Mouse (Mus musculus): ENCODE measurements around the gene Uimc1. TPM values are rescaled to one million over a fixed set of nuclear protein-coding genes. Genes with fewer than 3 reads are reported as not detected.
A peak's percentile ranks its signal among the peaks of the same experiment; 100 is the strongest.
"Not testable (repeated sequence)": the region's sequence is repeated elsewhere in the genome, so short reads cannot be mapped to it uniquely, and the experiment has no call there.

The Uimc1 gene
- polyA plus RNA-seq, 1 experiment from 2014 or later: 19.4 TPM

GRCm38 (mm10) chr13:55102366-55102765 lies 2.3 kb upstream of the Uimc1 start:
- H3K4me2 ChIP-seq: no peak overlapping the region
- no peaks in the 10 kb centered on the region for H3K27me3 ChIP-seq (replicated peaks)
- no peak overlapping the region for H3K9ac ChIP-seq (replicated peaks)
- no peak overlapping the region for H3K4me3 ChIP-seq (replicated peaks)
- H3K36me3 ChIP-seq: peaks cover 2% of the 10 kb centered on the region; the same call in 1 of the 2 replicates
- H3K9me3 ChIP-seq (replicated peaks): no peaks in the 10 kb centered on the region
- 97% methylated on average over 3 of the region's 3 CpGs for WGBS
- H3K27ac ChIP-seq (replicated peaks): no peak overlapping the region
- peaks cover 25% of the 10 kb centered on the region for H3K4me1 ChIP-seq
- ATAC-seq (ENCODE audit: low FRiP score): no peak

GRCm38 (mm10) chr13:55101627-55102026 lies 1.5 kb upstream of the Uimc1 start:
- no peak for ATAC-seq (ENCODE audit: low FRiP score)
- Histone ChIP-seq H3K36me3 (no peaks in the 10 kb centered on the region), H3K4me1 (peaks cover 17% of the 10 kb centered on the region), H3K27ac (replicated peaks) (no peak overlapping the region), H3K4me3 (replicated peaks) (no peak overlapping the region), H3K9ac (replicated peaks) (no peak overlapping the region), H3K27me3 (replicated peaks) (no peaks in the 10 kb centered on the region), H3K4me2 (no peak overlapping the region), H3K9me3 (replicated peaks) (no peaks in the 10 kb centered on the region)
- whole genome bisulfite sequencing: 96% methylated on average over 11 of the region's 11 CpGs

GRCm38 (mm10) chr13:55099066-55099725 lies 904 bp downstream of the Uimc1 start:
- Histone ChIP-seq H3K9ac (replicated peaks) (peak overlapping the region; percentile 91), H3K4me1 (peaks cover 9% of the 10 kb centered on the region), H3K4me3 (replicated peaks) (peak overlapping the region; percentile 95), H3K27ac (replicated peaks) (peak overlapping the region; percentile 91), H3K9me3 (replicated peaks) (no peaks in the 10 kb centered on the region), H3K27me3 (replicated peaks) (no peaks in the 10 kb centered on the region), H3K4me2 (peak overlapping the region; percentile 70), H3K36me3 (no peaks in the 10 kb centered on the region)
- 36% methylated on average over 20 of the region's 20 CpGs for WGBS
- ATAC-seq (ENCODE audit: low FRiP score): peak; percentile 6; the same call in 1 of the 2 replicates

- WGBS: 99% methylated on average over 3 of the region's 3 CpGs
- not testable (repeated sequence) for H3K9ac ChIP-seq (replicated peaks); H3K4me3 ChIP-seq (replicated peaks); ATAC-seq (ENCODE audit: low FRiP score); H3K36me3 ChIP-seq; H3K27ac ChIP-seq (replicated peaks); H3K27me3 ChIP-seq (replicated peaks); H3K4me1 ChIP-seq; H3K9me3 ChIP-seq (replicated peaks); H3K4me2 ChIP-seq
These were observed 2.3 kb downstream of the Uimc1 start for GRCm38 (mm10) chr13:55097841-55098240.

GRCm38 (mm10) chr13:55092588-55092987 lies 7.5 kb downstream of the Uimc1 start:
- Histone ChIP-seq H3K9ac (replicated peaks) (no peak overlapping the region), H3K9me3 (replicated peaks) (no peaks in the 10 kb centered on the region), H3K27me3 (replicated peaks) (no peaks in the 10 kb centered on the region), H3K4me1 (no peaks in the 10 kb centered on the region), H3K27ac (replicated peaks) (no peak overlapping the region), H3K36me3 (0 out of 2 replicates have a peak, but pooled peaks cover 3% of the 10 kb centered on the region), H3K4me3 (replicated peaks) (no peak overlapping the region), H3K4me2 (no peak overlapping the region)
- ATAC-seq (ENCODE audit: low FRiP score): no peak
- WGBS: 91% methylated on average over 4 of the region's 4 CpGs

GRCm38 (mm10) chr13:55075597-55075996 lies 24.5 kb downstream of the Uimc1 start:
- H3K4me1 ChIP-seq: no peaks in the 10 kb centered on the region
- H3K4me2 ChIP-seq: no peak overlapping the region
- H3K36me3 ChIP-seq: peaks cover 12% of the 10 kb centered on the region
- H3K27ac ChIP-seq (replicated peaks): no peak overlapping the region
- 70% methylated on average over 5 of the region's 5 CpGs for WGBS
- H3K9ac ChIP-seq (replicated peaks): no peak overlapping the region
- H3K4me3 ChIP-seq (replicated peaks): no peak overlapping the region
- H3K27me3 ChIP-seq (replicated peaks): no peaks in the 10 kb centered on the region
- no peak for ATAC-seq (ENCODE audit: low FRiP score)
- H3K9me3 ChIP-seq (replicated peaks): no peaks in the 10 kb centered on the region

- 3% methylated on average over 3 of the region's 3 CpGs for WGBS
- Histone ChIP-seq H3K9ac (replicated peaks) (no peak overlapping the region), H3K4me2 (no peak overlapping the region), H3K4me1 (no peaks in the 10 kb centered on the region), H3K9me3 (replicated peaks) (no peaks in the 10 kb centered on the region), H3K4me3 (replicated peaks) (no peak overlapping the region), H3K27me3 (replicated peaks) (no peaks in the 10 kb centered on the region), H3K36me3 (peaks cover 9% of the 10 kb centered on the region; the same call in 1 of the 2 replicates), H3K27ac (replicated peaks) (no peak overlapping the region)
- no peak for ATAC-seq (ENCODE audit: low FRiP score)
These were observed 28.8 kb downstream of the Uimc1 start for GRCm38 (mm10) chr13:55071322-55071721.

GRCm38 (mm10) chr13:55069719-55070118 lies 30.4 kb downstream of the Uimc1 start:
- WGBS: 77% methylated on average over 7 of the region's 7 CpGs

GRCm38 (mm10) chr13:55063276-55063675 lies 36.8 kb downstream of the Uimc1 start:
- Histone ChIP-seq H3K27ac (replicated peaks) (no peak overlapping the region), H3K27me3 (replicated peaks) (no peaks in the 10 kb centered on the region), H3K36me3 (no peaks in the 10 kb centered on the region), H3K9ac (replicated peaks) (no peak overlapping the region), H3K9me3 (replicated peaks) (no peaks in the 10 kb centered on the region), H3K4me1 (no peaks in the 10 kb centered on the region), H3K4me2 (no peak overlapping the region), H3K4me3 (replicated peaks) (no peak overlapping the region)
- 90% methylated on average over 2 of the region's 2 CpGs for WGBS
- ATAC-seq (ENCODE audit: low FRiP score): no peak

More at GRCm38 (mm10) chr13:55069719-55070118, 30.4 kb downstream of the Uimc1 start:
- no peaks in the 10 kb centered on the region for H3K4me1 ChIP-seq
- H3K36me3 ChIP-seq: no peaks in the 10 kb centered on the region
- no peak overlapping the region for H3K4me2 ChIP-seq
- H3K4me3 ChIP-seq (replicated peaks): no peak overlapping the region
- H3K27me3 ChIP-seq (replicated peaks): no peaks in the 10 kb centered on the region
- no peaks in the 10 kb centered on the region for H3K9me3 ChIP-seq (replicated peaks)
- no peak for ATAC-seq (ENCODE audit: low FRiP score)
- no peak overlapping the region for H3K9ac ChIP-seq (replicated peaks)
- no peak overlapping the region for H3K27ac ChIP-seq (replicated peaks)

- WGBS: 97% methylated on average over 2 of the region's 2 CpGs
- ATAC-seq (ENCODE audit: low FRiP score): no peak
These were observed 42.1 kb downstream of the Uimc1 start for GRCm38 (mm10) chr13:55058042-55058441.

GRCm38 (mm10) chr13:55047706-55048105 lies 52.4 kb downstream of the Uimc1 start:
- H3K36me3 ChIP-seq: 0 out of 2 replicates have a peak, but pooled peaks cover 7% of the 10 kb centered on the region
- no peaks in the 10 kb centered on the region for H3K9me3 ChIP-seq (replicated peaks)
- 37% methylated on average over 3 of the region's 3 CpGs for WGBS
- no peak overlapping the region for H3K9ac ChIP-seq (replicated peaks)
- no peak overlapping the region for H3K27ac ChIP-seq (replicated peaks)
- no peak for ATAC-seq (ENCODE audit: low FRiP score)
- no peak overlapping the region for H3K4me3 ChIP-seq (replicated peaks)
- H3K27me3 ChIP-seq (replicated peaks): no peaks in the 10 kb centered on the region
- no peak overlapping the region for H3K4me2 ChIP-seq
- H3K4me1 ChIP-seq: peaks cover 5% of the 10 kb centered on the region; the same call in 1 of the 2 replicates

More at GRCm38 (mm10) chr13:55058042-55058441, 42.1 kb downstream of the Uimc1 start:
- H3K36me3 ChIP-seq: peaks cover 6% of the 10 kb centered on the region
- no peaks in the 10 kb centered on the region for H3K9me3 ChIP-seq (replicated peaks)
- no peaks in the 10 kb centered on the region for H3K4me1 ChIP-seq
- no peak overlapping the region for H3K4me3 ChIP-seq (replicated peaks)
- H3K9ac ChIP-seq (replicated peaks): no peak overlapping the region
- no peak overlapping the region for H3K27ac ChIP-seq (replicated peaks)
- H3K27me3 ChIP-seq (replicated peaks): no peaks in the 10 kb centered on the region
- H3K4me2 ChIP-seq: no peak overlapping the region

- Histone ChIP-seq H3K4me3 (replicated peaks) (no peak overlapping the region), H3K9me3 (replicated peaks) (no peaks in the 10 kb centered on the region), H3K4me2 (no peak overlapping the region), H3K9ac (replicated peaks) (no peak overlapping the region), H3K27me3 (replicated peaks) (no peaks in the 10 kb centered on the region), H3K4me1 (no peaks in the 10 kb centered on the region), H3K27ac (replicated peaks) (no peak overlapping the region), H3K36me3 (peaks cover 9% of the 10 kb centered on the region)
- WGBS: 96% methylated on average over 2 of the region's 2 CpGs
- ATAC-seq (ENCODE audit: low FRiP score): no peak
These were observed 60.1 kb downstream of the Uimc1 start for GRCm38 (mm10) chr13:55040016-55040415.

All from neural tube, embryonic 15.5 days (tissue).